ENCODE assay signal across 10 mouse cellular contexts in genomic region chr17:83324269-83324616, GRCm38 (mm10). TPM values are rescaled to one million over a fixed set of nuclear protein-coding genes. Genes with fewer than 3 reads are reported as not detected.
DNase-seq lines count a peak whose midpoint lies in the region; ATAC-seq lines count a peak whose summit lies in the region.
"Had no signal": no experiment of that assay in that cellular context is flagged by ENCODE, and none has a peak within 500 bp of the region (broad histone marks: within the 10 kb centered on the region; RNA-seq: fewer than 3 reads in every experiment).

No protein-coding gene starts in this region.

- ATAC-seq in embryonic facial prominence, embryonic 12.5 days (ENCODE audit: insufficient number of reproducible peaks, insufficient read depth, low FRiP score, low TSS enrichment): no peak
- ATAC-seq in kidney, embryonic 16.5 days (ENCODE audit: low FRiP score, low TSS enrichment): no peak
- ATAC-seq in midbrain, embryonic 11.5 days (ENCODE audit: low FRiP score): no peak
- ATAC-seq: forebrain, embryonic 13.5 days had no signal

- no peak overlapping the region for H3K9ac ChIP-seq in embryonic facial prominence, embryonic 12.5 days
- no peak overlapping the region for H3K9ac ChIP-seq in kidney, embryonic 16.5 days (replicated peaks; ENCODE audit: low read length)
- H3K9ac ChIP-seq in midbrain, embryonic 11.5 days (ENCODE audit: low read length): no peak overlapping the region
- H3K9ac ChIP-seq: forebrain, embryonic 13.5 days had no signal

- no peaks in the 10 kb centered on the region for H3K36me3 ChIP-seq in embryonic facial prominence, embryonic 12.5 days
- no peaks in the 10 kb centered on the region for H3K36me3 ChIP-seq in embryonic facial prominence, embryonic 10.5 days (replicated peaks)
- no peaks in the 10 kb centered on the region for H3K36me3 ChIP-seq in kidney, embryonic 16.5 days (ENCODE audit: insufficient read depth, low read length)
- H3K36me3 ChIP-seq in midbrain, embryonic 11.5 days (ENCODE audit: control insufficient read depth, insufficient read depth, low read length): no peaks in the 10 kb centered on the region

- H3K4me2 ChIP-seq in embryonic facial prominence, embryonic 12.5 days (replicated peaks): no peak overlapping the region
- no peak overlapping the region for H3K4me2 ChIP-seq in kidney, embryonic 16.5 days (replicated peaks; ENCODE audit: low read depth, low read length)
- no peak overlapping the region for H3K4me2 ChIP-seq in midbrain, embryonic 11.5 days
- H3K4me2 ChIP-seq: forebrain, embryonic 13.5 days had no signal

- no peaks in the 10 kb centered on the region for H3K27me3 ChIP-seq in embryonic facial prominence, embryonic 12.5 days
- H3K27me3 ChIP-seq in embryonic facial prominence, embryonic 10.5 days (replicated peaks; ENCODE audit: low read depth, poor library complexity, severe bottlenecking): no peaks in the 10 kb centered on the region
- H3K27me3 ChIP-seq in kidney, embryonic 16.5 days (ENCODE audit: insufficient read depth, low read length): no peaks in the 10 kb centered on the region
- no peaks in the 10 kb centered on the region for H3K27me3 ChIP-seq in midbrain, embryonic 11.5 days (ENCODE audit: control insufficient read depth, insufficient read depth, low read length)
- H3K27me3 ChIP-seq: forebrain, embryonic 13.5 days had no signal

- H3K9me3 ChIP-seq in embryonic facial prominence, embryonic 12.5 days: 0 out of 2 replicates have a peak, but pooled peaks cover 4% of the 10 kb centered on the region
- H3K9me3 ChIP-seq in embryonic facial prominence, embryonic 10.5 days: 0 out of 2 replicates have a peak, but pooled peaks cover 4% of the 10 kb centered on the region
- peaks cover 4% of the 10 kb centered on the region; the same call in 1 of the 2 replicates for H3K9me3 ChIP-seq in kidney, embryonic 16.5 days (ENCODE audit: low read length)
- no peaks in the 10 kb centered on the region for H3K9me3 ChIP-seq in midbrain, embryonic 11.5 days (ENCODE audit: control insufficient read depth, low read length)

- H3K4me3 ChIP-seq in embryonic facial prominence, embryonic 12.5 days: no peak overlapping the region
- H3K4me3 ChIP-seq in embryonic facial prominence, embryonic 10.5 days: no peak overlapping the region
- H3K4me3 ChIP-seq in kidney, embryonic 16.5 days (ENCODE audit: low read length): no peak overlapping the region
- H3K4me3 ChIP-seq in midbrain, embryonic 11.5 days (ENCODE audit: low read depth, low read length): no peak overlapping the region
- H3K4me3 ChIP-seq: forebrain, embryonic 13.5 days had no signal

- DNase-seq in embryonic facial prominence, embryonic 10.5 days (ENCODE audit: low spot score): no peak
- DNase-seq in kidney, postnatal 14 days: no peak
- DNase-seq in right cerebral cortex, postnatal 14 days: peak; percentile 26
- no peak for DNase-seq in right cerebral cortex, postnatal 25 days
- no peak for DNase-seq in cerebellum, postnatal 14 days
- no peak for DNase-seq in midbrain, embryonic 11.5 days (ENCODE audit: low spot score, missing footprints)
- DNase-seq: thymus, adult 2 months had no signal

- peak overlapping the region; percentile 80 for H3K27ac ChIP-seq in embryonic facial prominence, embryonic 12.5 days
- H3K27ac ChIP-seq in embryonic facial prominence, embryonic 10.5 days (replicated peaks): no peak overlapping the region; the same call in 1 of the 2 replicates
- H3K27ac ChIP-seq in kidney, embryonic 16.5 days (ENCODE audit: low read length): peak overlapping the region; percentile 89; the same call in 1 of the 2 replicates
- no peak overlapping the region for H3K27ac ChIP-seq in midbrain, embryonic 11.5 days (ENCODE audit: low read depth, low read length)
- H3K27ac ChIP-seq: forebrain, embryonic 13.5 days had no signal

- H3K4me1 ChIP-seq in embryonic facial prominence, embryonic 12.5 days: peaks cover 26% of the 10 kb centered on the region
- peaks cover 26% of the 10 kb centered on the region for H3K4me1 ChIP-seq in embryonic facial prominence, embryonic 10.5 days
- peaks cover 27% of the 10 kb centered on the region for H3K4me1 ChIP-seq in kidney, embryonic 16.5 days (ENCODE audit: insufficient read depth, low read length)
- H3K4me1 ChIP-seq in midbrain, embryonic 11.5 days (ENCODE audit: control insufficient read depth, insufficient read depth, low read length): peaks cover 7% of the 10 kb centered on the region

- WGBS in embryonic facial prominence, embryonic 12.5 days: 62% methylated on average over 11 of the region's 11 CpGs
- WGBS in embryonic facial prominence, embryonic 10.5 days: 78% methylated on average over 11 of the region's 11 CpGs
- WGBS in kidney, embryonic 16.5 days: 65% methylated on average over 11 of the region's 11 CpGs
- WGBS in midbrain, embryonic 11.5 days: 88% methylated on average over 11 of the region's 11 CpGs

RNA-seq across cellular contexts. Expression of gene Eml4, which starts 26.5 kb away (rescaled TPM):
- polyA plus RNA-seq in embryonic facial prominence, embryonic 12.5 days (2016; fragmentation: Nextera tagmentation; extraction: Ambion mirVana): 66.7 and 68.0 TPM in 2 replicates
- 56.0 and 58.3 TPM in 2 replicates for polyA plus RNA-seq in embryonic facial prominence, embryonic 10.5 days (2016; fragmentation: Nextera tagmentation; extraction: Ambion mirVana)
- 34.4 and 36.2 TPM in 2 replicates for polyA plus RNA-seq in kidney, embryonic 16.5 days (2015; fragmentation: Nextera tagmentation; extraction: Ambion mirVana)
- polyA plus RNA-seq in midbrain, embryonic 11.5 days (2014; fragmentation: Nextera tagmentation; extraction: Ambion mirVana): 40.5 and 41.2 TPM in 2 replicates

Comparison
In these comparisons a context has a peak if more than half of its experiments do, and no peak if none do; other contexts are left out.
1. H3K27ac ChIP-seq: peak in embryonic facial prominence, embryonic 12.5 days (single experiment) and kidney, embryonic 16.5 days (single experiment); none in embryonic facial prominence, embryonic 10.5 days (single experiment) and midbrain, embryonic 11.5 days (single experiment).